Mouse (Mus musculus): ENCODE data around the gene Prmt3. TPM values are rescaled to one million over a fixed set of nuclear protein-coding genes. Genes with fewer than 3 reads are reported as not detected.

Prmt3 gene
- polyA plus RNA-seq, 1 experiment from 2014 or later = 69.7 TPM

GRCm38 (mm10) chr7:49842366-49843282, 64.5 kb downstream of the Prmt3 start:
- H3K27ac ChIP-seq = no peak overlapping the region

GRCm38 (mm10) chr7:49843304-49843933, 65.3 kb downstream of the Prmt3 start:
- WGBS = 61% methylated on average over 6 of the region's 6 CpGs
- H3K27me3 ChIP-seq (ENCODE audit: insufficient read depth, poor library complexity, severe bottlenecking) = no peaks in the 10 kb centered on the region
- peaks cover 4% of the 10 kb centered on the region; the same call in 1 of the 2 replicates for H3K4me1 ChIP-seq
- H3K36me3 ChIP-seq = peaks cover 15% of the 10 kb centered on the region
- H3K27ac ChIP-seq = no peak overlapping the region
- H3K9me3 ChIP-seq = no peaks in the 10 kb centered on the region
- no peak overlapping the region for H3K4me3 ChIP-seq
- no peak for DNase-seq (ENCODE audit: low spot score)

More at GRCm38 (mm10) chr7:49842366-49843282, 64.5 kb downstream of the Prmt3 start:
- 83% methylated on average over 11 of the region's 11 CpGs for WGBS
- DNase-seq (ENCODE audit: low spot score) = no peak
- Histone ChIP-seq H3K36me3 (peaks cover 20% of the 10 kb centered on the region), H3K4me1 (peaks cover 4% of the 10 kb centered on the region; the same call in 1 of the 2 replicates), H3K9me3 (no peaks in the 10 kb centered on the region), H3K27me3 (ENCODE audit: insufficient read depth, poor library complexity, severe bottlenecking) (no peaks in the 10 kb centered on the region), H3K4me3 (no peak overlapping the region)

GRCm38 (mm10) chr7:49847939-49848338, 69.8 kb downstream of the Prmt3 start:
- no peak overlapping the region for H3K4me3 ChIP-seq
- H3K9me3 ChIP-seq = no peaks in the 10 kb centered on the region
- H3K4me1 ChIP-seq = peaks cover 4% of the 10 kb centered on the region; the same call in 1 of the 2 replicates
- no peak overlapping the region for H3K27ac ChIP-seq
- no peak for DNase-seq (ENCODE audit: low spot score)
- no peaks in the 10 kb centered on the region for H3K27me3 ChIP-seq (ENCODE audit: insufficient read depth, poor library complexity, severe bottlenecking)
- 95% methylated on average over 2 of the region's 2 CpGs for WGBS
- peaks cover 10% of the 10 kb centered on the region; the same call in 1 of the 2 replicates for H3K36me3 ChIP-seq

- H3K27me3 ChIP-seq (ENCODE audit: insufficient read depth, poor library complexity, severe bottlenecking) = no peaks in the 10 kb centered on the region
- no peak overlapping the region for H3K4me3 ChIP-seq
- H3K36me3 ChIP-seq = peaks cover 20% of the 10 kb centered on the region
- H3K27ac ChIP-seq = no peak overlapping the region
- 77% methylated on average over 5 of the region's 5 CpGs for WGBS
- no peaks in the 10 kb centered on the region for H3K9me3 ChIP-seq
- peaks cover 5% of the 10 kb centered on the region; the same call in 1 of the 2 replicates for H3K4me1 ChIP-seq
- no peak for DNase-seq (ENCODE audit: low spot score)
Measured at GRCm38 (mm10) chr7:49853342-49854181, 75.4 kb downstream of the Prmt3 start.

GRCm38 (mm10) chr7:49857347-49857746, 79.2 kb downstream of the Prmt3 start:
- Histone ChIP-seq H3K9me3 (no peaks in the 10 kb centered on the region), H3K27me3 (ENCODE audit: insufficient read depth, poor library complexity, severe bottlenecking) (no peaks in the 10 kb centered on the region), H3K36me3 (peaks cover 16% of the 10 kb centered on the region), H3K4me1 (peaks cover 5% of the 10 kb centered on the region; the same call in 1 of the 2 replicates), H3K27ac (no peak overlapping the region), H3K4me3 (no peak overlapping the region)
- WGBS = 81% methylated on average over 5 of the region's 5 CpGs
- no peak for DNase-seq (ENCODE audit: low spot score)

GRCm38 (mm10) chr7:49858257-49858656, 80.1 kb downstream of the Prmt3 start:
- Histone ChIP-seq H3K36me3 (peaks cover 16% of the 10 kb centered on the region), H3K27me3 (ENCODE audit: insufficient read depth, poor library complexity, severe bottlenecking) (no peaks in the 10 kb centered on the region), H3K4me1 (peaks cover 3% of the 10 kb centered on the region; the same call in 1 of the 2 replicates), H3K9me3 (no peaks in the 10 kb centered on the region), H3K27ac (no peak overlapping the region), H3K4me3 (no peak overlapping the region)
- no peak for DNase-seq (ENCODE audit: low spot score)
- WGBS = 80% methylated on average over 3 of the region's 3 CpGs

GRCm38 (mm10) chr7:49859820-49860219, 81.7 kb downstream of the Prmt3 start:
- H3K27ac ChIP-seq = no peak overlapping the region
- DNase-seq (ENCODE audit: low spot score) = no peak
- 92% methylated on average over 3 of the region's 3 CpGs for WGBS

GRCm38 (mm10) chr7:49861196-49861595, 83.0 kb downstream of the Prmt3 start:
- Histone ChIP-seq H3K36me3 (peaks cover 13% of the 10 kb centered on the region), H3K4me1 (no peaks in the 10 kb centered on the region), H3K4me3 (no peak overlapping the region), H3K9me3 (no peaks in the 10 kb centered on the region), H3K27me3 (ENCODE audit: insufficient read depth, poor library complexity, severe bottlenecking) (no peaks in the 10 kb centered on the region), H3K27ac (no peak overlapping the region)
- no peak for DNase-seq (ENCODE audit: low spot score)
- WGBS = 94% methylated on average over 2 of the region's 2 CpGs

More at GRCm38 (mm10) chr7:49859820-49860219, 81.7 kb downstream of the Prmt3 start:
- H3K36me3 ChIP-seq = peaks cover 16% of the 10 kb centered on the region
- no peaks in the 10 kb centered on the region for H3K27me3 ChIP-seq (ENCODE audit: insufficient read depth, poor library complexity, severe bottlenecking)
- no peaks in the 10 kb centered on the region for H3K4me1 ChIP-seq
- no peak overlapping the region for H3K4me3 ChIP-seq
- H3K9me3 ChIP-seq = no peaks in the 10 kb centered on the region

- 74% methylated on average over 3 of the region's 3 CpGs for WGBS
- no peaks in the 10 kb centered on the region; the same call in 1 of the 2 replicates for H3K36me3 ChIP-seq
- H3K4me1 ChIP-seq = no peaks in the 10 kb centered on the region
- DNase-seq (ENCODE audit: low spot score) = no peak
- no peak overlapping the region for H3K27ac ChIP-seq
- no peaks in the 10 kb centered on the region for H3K9me3 ChIP-seq
- H3K4me3 ChIP-seq = no peak overlapping the region
- H3K27me3 ChIP-seq (ENCODE audit: insufficient read depth, poor library complexity, severe bottlenecking) = no peaks in the 10 kb centered on the region
Measured at GRCm38 (mm10) chr7:49863753-49864152, 85.6 kb downstream of the Prmt3 start.

GRCm38 (mm10) chr7:49869656-49870055, 91.5 kb downstream of the Prmt3 start:
- 64% methylated on average over 5 of the region's 5 CpGs for WGBS
- Histone ChIP-seq H3K36me3 (no peaks in the 10 kb centered on the region), H3K4me1 (no peaks in the 10 kb centered on the region), H3K4me3 (no peak overlapping the region), H3K9me3 (no peaks in the 10 kb centered on the region), H3K27ac (no peak overlapping the region), H3K27me3 (ENCODE audit: insufficient read depth, poor library complexity, severe bottlenecking) (no peaks in the 10 kb centered on the region)
- no peak for DNase-seq (ENCODE audit: low spot score)

GRCm38 (mm10) chr7:49870276-49870675, 92.1 kb downstream of the Prmt3 start:
- 71% methylated on average over 3 of the region's 3 CpGs for WGBS
- Histone ChIP-seq H3K36me3 (no peaks in the 10 kb centered on the region), H3K9me3 (no peaks in the 10 kb centered on the region), H3K27me3 (ENCODE audit: insufficient read depth, poor library complexity, severe bottlenecking) (no peaks in the 10 kb centered on the region), H3K4me3 (no peak overlapping the region), H3K27ac (no peak overlapping the region), H3K4me1 (no peaks in the 10 kb centered on the region)
- no peak for DNase-seq (ENCODE audit: low spot score)

- H3K4me3 ChIP-seq = no peak overlapping the region
- no peak for DNase-seq (ENCODE audit: low spot score)
- H3K9me3 ChIP-seq = no peaks in the 10 kb centered on the region
- no peaks in the 10 kb centered on the region for H3K36me3 ChIP-seq
- no peak overlapping the region for H3K27ac ChIP-seq
- no peaks in the 10 kb centered on the region for H3K27me3 ChIP-seq (ENCODE audit: insufficient read depth, poor library complexity, severe bottlenecking)
- peaks cover 3% of the 10 kb centered on the region for H3K4me1 ChIP-seq
- WGBS = 74% methylated on average over 5 of the region's 5 CpGs
Measured at GRCm38 (mm10) chr7:49877307-49877706, 99.2 kb downstream of the Prmt3 start.
